Mouse (Mus musculus): Measurements from ENCODE around the gene Arl4c.
"Not testable (repeated sequence)": the region's sequence is repeated elsewhere in the genome, so short reads cannot be mapped to it uniquely, and the experiment has no call there.

The Arl4c gene

DNA sequence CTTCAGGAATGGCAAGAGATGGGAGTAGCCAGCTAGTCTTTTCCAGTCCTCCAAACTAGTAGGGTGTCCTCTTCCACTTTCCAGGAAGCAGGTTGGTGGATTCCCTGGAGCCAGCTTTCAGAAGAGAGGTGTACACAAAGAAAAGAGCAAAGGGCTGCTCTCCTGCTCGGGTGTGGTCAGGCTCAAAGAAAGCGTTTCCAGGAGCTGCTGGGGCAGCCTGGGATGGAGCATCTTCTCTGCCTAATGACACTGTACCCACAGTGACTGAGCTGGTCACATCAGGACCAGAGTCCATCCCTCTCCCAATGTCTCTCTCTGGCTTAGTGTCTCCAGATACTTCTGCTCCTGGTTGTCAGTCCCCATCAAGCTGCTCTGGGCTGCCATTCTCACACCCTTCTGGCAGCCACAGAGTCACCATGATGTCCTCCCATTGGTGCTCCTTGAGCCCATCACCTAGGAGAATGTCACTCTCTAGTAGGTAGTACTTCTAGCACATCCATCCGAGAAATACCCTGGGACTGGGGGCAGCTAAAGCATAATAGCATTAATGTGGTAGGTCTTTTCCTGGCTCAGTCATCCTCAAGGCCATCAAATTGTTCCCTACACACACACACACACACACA is 46.4 kb downstream of the Arl4c start:
- no peak for DNase-seq (ENCODE audit: low spot score in 2 of 2)

DNA sequence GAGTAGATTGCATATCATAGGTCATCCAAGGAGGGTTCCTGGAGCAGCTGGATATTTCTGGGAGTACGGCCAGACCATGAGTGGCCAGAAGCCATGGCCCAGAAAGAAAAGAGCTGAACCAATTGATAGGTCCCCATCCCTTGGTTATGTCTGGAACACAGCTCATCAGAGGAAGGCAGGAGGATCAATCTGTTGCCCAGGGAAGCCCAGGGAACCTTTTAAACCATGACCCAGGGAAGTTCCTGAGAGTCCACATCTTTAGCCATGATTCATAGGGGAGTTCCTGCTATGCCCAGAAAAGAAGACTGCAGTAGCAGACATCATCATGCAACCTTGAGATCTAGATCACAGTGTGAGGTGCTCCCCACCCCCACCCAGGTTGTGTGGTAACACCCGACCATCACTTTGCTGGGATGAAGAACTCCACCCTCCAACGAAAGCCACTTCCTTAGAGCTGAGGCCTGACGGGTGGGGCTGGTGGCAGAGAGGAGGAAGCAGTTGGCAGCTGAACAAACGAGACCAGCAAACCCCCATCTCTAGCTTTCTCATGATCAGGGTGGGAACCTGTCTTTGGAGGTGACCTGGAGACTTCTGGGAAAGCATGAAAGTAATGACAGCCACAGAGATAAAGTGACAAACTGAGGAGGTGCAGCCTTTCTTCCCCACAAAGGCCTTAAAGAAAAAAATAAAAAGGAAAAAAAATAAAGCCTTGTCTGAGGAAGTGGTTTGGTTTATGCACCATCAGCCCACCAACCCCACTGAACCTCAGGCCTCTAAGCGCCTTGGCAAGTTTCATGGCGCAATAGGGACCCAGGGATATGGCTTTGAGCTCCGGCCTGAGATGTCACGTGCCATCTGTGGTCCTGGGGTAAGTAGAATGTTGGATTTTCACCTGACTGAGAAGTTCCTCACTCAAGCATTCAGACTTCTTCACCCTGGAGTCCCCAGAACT is 47.2 kb downstream of the Arl4c start:
- no peak for DNase-seq (ENCODE audit: low spot score in 2 of 2)

DNA sequence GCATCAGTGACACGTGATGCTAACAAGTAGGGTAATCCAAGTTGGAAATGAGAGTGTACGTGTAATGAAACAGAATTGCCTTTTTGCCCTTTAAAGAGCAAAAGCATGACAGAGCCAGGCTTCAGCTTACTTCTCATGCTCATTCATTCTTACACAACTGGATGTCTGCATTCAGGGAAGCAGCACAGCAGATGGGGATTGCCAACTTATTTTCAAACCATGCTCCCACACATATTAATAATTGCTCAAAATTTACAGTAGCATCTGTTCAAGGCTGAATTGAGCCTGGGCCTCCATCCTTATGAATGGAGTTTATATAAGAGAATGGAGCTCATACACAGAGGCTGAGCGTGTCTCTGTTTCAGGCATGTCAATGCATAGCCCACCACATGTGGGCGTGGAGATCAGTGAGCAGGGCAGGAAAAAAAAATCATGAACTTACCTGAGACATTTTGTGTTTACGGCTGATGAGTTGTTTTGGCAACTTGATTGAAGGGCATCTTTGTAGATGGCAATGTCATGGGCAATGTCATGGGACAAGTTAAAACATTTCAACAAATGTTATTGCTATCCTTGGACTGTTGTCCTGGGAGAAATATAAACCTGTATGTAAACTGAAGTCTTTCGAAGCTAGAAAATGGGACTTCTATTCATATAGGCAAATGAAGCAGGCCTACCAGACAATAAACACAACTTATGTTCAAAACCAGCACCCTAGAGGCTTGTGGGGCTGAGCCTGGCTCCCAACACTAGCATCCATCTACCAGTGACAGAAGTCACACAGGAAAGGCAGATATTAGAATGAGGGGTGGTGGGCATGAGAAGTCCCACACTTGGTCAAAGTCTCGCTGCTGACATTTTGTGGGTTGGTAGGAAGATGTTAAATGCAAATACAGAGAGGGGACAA is 48.2 kb downstream of the Arl4c start:
- no peak for DNase-seq (ENCODE audit: low spot score in 2 of 2)

DNA sequence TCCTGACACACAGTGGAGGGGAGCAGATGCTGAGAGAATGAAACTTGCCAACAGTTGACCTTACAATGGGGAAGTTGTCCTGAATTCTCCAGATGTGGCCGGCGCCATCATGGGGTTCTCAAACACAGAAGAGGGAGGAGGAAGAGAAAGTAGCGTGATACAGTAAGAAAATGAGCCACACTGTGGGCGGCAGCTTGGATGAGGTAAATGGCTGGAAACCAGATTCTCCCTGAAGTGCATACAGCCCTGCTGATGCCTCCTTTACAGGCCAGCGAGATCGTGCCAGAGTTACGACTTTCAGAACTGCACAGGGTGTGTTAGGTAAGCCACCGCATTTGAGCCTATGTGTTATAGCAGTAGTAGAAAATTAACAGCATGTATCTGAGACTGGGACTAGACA is 49.3 kb downstream of the Arl4c start:
- DNase-seq (ENCODE audit: low spot score in 2 of 2), result no peak

DNA sequence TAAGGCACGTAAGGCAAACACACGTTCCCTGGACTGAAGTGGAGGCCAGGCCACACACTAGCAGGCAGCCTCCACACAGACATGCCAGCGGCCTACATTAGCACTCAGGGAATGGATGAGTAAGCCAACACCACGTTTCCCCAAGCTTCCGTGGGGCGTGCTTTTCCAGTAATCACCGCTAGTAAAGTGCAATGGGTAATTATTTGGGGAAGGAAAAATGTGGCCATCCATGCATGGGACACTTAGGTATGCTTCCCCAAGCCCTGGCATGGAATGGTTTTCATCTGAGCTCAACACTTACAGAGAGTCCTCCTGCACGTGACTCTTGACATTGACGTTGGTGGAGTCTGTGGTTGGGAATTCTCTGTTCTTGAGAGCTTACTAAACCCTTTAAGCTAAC is 50.4 kb downstream of the Arl4c start:
- DNase-seq (ENCODE audit: low spot score in 2 of 2), result no peak

DNA sequence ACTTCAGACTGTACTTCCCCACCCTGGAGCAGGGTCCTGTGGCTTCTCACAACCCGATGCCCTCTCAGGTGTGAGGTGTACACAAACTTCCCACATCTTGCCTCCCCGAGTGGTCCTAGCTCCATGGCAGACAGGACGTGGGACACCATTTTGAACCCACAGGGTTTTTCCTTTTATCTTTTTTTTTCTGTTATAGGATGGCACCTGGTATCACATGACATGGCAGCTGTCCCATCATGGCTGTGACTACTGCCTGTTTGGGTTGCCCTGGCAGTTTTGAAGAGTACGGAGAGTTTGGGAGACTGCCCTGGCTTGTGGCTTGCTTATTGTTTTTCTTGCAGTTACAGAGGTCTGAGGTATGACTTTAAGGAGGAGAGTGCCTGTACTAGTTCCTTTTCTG is 53.3 kb downstream of the Arl4c start:
- DNase-seq (ENCODE audit: low spot score in 2 of 2), result no peak

DNA sequence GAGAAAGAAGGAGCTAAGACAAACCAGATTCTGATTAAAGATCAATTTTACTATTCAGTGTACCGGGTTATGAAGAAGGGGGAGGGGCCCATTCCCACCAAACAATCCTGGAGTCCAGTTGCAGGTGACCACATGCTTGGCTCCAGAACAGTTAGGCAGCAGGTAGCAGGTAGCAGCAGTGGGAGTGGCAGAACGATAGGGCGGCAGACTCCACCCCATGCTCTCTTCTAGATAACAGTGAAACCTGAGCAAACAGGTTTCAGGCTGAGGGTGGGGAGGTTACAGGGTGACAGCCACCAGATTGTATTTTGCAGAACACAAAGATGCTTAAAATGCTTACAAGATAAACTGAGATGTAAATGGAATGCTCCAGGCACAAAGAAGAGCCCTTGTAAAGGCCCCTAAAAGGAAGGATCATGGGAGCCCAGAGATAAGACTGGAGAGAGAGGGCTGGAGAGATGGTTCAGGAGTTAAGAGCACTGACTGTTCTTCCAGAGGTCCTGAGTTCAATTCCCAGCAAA is 56.4 kb downstream of the Arl4c start:
- DNase-seq (ENCODE audit: low spot score in 2 of 2), result no peak

DNA sequence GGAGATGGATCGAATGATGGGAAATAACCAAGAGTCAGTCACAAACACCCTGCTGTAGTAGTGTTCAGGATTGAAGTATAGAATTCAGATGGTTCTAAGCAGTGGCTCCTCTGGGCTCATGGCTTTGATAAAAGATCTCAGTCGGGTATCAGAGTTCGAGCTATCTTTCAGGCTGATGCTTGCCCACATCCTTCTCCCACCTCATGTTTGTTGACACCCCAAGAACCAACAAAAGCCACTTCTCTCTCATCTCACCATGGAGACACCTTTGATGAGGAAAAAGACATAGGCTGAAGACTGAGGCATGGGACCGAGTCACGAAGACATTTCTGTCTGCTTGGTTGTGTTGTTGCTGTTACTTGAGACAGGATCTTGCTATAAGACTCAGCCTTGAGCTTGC is 57.6 kb downstream of the Arl4c start:
- DNase-seq (ENCODE audit: low spot score in 2 of 2), result no peak

DNA sequence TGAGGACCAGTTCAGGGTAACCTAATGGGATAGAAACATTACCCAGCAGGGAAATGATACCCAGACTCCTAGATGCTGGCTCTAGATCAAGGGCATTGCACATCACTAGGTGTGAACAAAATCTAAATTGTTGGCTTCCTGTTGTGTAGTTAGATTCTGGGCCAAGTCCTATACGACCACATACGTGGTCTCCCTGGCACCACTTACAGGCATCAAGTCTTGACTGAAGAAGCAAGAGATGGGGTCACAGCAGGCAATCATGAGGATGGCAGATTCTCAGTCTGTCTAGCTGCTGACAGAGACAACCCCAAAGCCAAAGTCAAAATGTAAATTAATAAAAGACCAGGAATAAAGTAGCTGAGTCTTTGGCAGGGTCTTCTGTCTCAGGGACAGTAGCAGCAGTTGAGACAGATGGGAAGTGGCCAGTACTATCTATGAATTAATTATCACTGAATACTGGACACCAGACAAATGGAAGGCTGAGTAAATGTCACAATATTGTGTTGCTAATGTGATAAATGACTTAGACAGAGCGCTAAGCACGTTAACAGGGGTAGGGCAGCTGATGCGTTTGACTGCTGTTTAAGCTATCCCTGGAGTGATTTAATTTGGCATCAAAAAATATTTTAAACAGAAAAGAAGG is 58.7 kb downstream of the Arl4c start:
- no peak for DNase-seq (ENCODE audit: low spot score in 2 of 2)

DNA sequence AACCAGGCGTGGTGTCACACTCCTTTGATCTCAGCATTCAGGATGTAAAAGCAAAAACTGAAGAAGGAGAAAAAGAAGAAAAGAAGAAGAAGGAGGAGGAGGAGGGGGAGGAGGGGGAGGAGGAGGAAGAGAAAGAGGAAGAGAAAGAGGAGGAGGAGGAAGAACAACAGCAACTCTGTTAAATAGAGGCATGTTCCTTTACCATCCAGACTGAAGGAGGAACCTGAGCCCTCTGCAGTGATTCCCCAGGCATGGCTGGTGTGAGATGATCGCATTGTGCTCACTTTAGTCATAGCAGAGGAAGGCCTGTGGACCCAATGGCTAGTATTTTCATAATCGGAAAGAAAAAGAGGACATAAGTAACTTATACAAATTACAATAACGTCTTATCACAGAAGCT is 59.3 kb downstream of the Arl4c start:
- DNase-seq (ENCODE audit: low spot score in 2 of 2), result no peak

DNA sequence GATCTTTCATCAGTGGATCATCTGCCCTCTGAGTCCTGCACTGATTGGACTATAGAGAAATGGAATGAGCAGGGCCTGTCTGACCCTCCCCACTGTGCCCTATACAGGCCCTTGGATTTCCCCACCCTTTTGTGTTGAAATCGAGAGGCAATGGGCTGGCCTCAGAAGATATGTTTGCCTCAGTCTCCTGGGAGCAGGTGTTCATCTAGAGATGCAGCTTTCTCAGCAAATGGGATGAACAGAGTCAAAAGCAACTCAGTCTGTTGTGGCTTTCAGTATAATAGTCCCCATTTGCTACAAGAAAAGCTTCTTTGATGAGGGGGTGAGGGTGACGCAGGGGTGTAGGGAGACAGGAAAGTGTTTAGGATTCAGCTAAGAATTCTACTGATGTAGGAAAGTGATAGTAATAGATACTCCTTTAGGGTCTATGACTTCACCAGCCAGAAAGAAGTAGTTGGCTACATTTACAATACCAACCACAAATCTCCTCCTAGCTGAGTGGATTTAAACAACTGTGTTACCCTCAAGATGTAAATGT is 60.3 kb downstream of the Arl4c start:
- DNase-seq (ENCODE audit: low spot score in 2 of 2), result no peak

DNA sequence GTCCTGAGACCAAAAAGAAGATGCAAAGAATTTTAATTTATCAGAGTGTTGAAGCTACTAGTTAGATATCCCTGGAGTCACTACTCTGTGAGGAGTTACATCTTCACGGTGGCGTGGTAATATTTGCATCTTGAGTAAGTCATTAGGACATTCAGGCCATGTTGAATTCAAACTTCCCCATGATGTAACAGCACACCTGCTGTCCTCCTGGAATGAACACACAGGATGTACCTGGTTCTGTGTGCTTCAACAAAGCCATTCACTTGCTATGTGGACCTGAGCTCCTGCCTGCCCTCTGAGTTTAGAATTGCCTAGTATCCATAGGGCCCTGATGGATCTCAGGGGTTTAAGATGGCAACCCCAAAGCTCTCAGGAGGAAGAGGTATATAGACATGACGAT is 60.8 kb downstream of the Arl4c start:
- DNase-seq (ENCODE audit: low spot score in 2 of 2), result no peak

DNA sequence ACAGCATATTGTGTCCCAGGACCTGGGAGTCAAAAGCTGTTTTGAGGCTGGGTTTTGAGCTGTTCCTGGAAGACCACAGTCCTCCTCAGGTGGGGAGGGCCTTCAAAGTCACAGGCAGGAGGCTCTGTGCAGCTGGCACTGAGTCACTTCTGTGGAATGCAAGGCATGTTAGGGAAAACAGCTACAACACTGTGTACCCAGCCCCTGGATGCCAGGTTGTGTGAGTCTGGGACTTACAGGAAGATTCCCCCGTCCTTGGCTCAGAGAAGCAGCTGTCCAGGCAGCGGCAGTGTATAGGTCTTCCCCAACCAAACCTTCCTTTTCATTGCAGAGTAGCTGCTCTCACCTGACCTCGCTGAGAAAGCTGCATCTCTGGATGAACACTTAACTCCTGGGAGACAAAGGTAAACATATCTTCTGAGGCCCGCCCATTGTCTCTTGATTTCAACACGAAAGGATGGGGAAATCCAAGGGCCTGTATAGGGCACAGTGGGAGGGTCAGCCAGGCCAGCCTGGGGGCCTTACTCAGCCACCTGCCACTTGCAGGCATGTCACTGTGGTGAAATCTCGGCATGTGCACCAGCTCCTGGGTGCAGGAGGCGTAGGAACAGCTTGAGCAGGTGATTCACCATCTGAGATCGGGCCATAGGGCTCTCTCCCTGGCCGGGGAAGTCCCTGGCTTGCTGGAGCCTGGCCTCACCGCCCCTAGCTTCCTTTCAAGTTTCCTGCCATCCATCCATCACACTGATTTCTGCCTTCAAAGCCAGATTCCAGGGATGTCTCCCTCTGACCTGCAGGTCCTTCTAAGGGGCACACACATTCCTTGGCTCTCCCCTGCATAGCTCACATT is 62.4 kb downstream of the Arl4c start:
- no peak for DNase-seq (ENCODE audit: low spot score in 2 of 2)

DNA sequence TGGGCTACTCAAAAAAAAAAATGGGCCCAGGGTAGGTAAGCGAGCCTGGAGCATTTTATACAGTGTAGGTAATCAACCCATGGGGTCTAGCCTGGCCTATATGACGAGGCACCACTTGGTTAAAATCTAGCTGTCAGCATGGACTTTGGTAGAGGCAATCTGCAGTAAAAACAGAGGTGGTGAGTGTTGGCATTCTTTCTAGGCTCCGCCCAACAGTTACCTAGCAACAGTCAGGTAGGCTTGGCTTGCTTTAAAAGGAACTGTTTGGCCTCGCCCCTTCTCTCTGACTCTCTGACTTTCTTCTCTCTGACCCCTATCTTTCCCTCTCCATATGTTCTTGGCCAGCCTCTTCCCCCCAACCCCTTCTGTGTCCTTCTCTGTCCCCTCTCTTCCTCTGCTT is 63.4 kb downstream of the Arl4c start:
- DNase-seq (ENCODE audit: low spot score in 2 of 2), result no peak

DNA sequence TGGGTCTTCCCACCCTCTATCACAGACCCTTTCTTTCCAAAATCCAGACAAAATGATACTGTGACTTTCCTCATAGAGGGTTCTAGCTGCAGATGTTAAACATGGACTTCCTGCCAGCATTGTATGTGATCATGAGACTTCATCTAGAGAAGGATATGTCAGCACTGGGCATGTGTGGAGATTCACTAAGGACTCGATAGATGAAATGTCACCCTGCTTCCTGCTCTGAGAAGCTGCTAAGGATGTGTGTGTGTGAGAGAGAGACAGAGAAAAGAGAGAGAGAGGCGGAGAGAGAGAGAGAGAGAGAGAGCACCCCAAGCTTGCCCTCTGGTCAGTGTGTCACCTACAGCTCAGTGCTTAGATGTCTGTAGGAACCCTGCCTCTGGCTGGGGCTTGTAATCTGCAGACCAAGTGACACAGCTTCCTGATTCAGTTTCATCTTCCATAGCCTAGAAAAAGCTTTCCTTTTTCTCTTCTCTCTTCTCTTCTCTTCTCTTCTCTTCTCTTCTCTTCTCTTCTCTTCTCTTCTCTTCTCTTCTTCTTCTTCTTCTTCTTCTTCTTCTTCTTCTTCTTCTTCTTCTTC is 65.4 kb downstream of the Arl4c start:
- DNase-seq (ENCODE audit: low spot score in 2 of 2), result not testable (repeated sequence)

DNA sequence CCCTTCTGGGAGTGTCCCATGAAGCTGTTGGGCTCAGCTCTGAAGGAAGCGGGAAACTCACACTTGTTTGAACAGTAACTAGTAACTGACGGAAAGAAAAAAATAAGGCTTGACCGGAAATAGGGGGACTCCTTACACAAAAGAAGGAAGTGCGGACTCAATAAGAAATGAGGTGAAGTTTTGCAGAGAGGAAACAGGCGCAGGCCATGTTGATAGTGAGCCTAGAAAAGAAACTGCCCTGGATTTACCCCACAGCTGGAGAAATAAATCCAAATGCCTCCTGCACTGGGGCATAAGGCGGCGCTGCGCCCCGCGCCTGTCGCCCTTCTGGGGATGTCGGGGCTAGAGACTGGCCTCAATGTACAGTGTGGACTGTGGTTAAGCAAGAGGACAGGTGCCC is 66.4 kb downstream of the Arl4c start:
- DNase-seq (ENCODE audit: low spot score in 2 of 2), result no peak

DNA sequence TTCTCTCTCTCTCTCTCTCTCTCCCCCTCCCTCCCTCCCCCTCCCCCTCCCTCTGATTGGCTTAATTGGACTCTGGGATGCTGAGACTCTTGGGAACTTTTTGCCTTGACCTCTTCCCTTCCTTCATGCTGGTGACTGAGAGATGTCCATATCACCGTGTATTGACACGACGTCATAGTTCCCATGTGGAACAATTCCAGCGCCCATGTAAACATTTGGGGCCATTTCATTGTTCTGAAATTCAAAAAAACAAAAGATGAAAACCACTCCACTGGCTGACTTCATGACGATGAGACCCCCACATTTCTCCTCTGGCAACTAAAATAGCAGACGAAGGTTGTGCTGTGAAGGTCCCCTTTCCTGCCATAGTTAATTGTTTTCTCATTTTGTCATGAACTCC is 69.2 kb downstream of the Arl4c start:
- no peak for DNase-seq (ENCODE audit: low spot score in 2 of 2)

DNA sequence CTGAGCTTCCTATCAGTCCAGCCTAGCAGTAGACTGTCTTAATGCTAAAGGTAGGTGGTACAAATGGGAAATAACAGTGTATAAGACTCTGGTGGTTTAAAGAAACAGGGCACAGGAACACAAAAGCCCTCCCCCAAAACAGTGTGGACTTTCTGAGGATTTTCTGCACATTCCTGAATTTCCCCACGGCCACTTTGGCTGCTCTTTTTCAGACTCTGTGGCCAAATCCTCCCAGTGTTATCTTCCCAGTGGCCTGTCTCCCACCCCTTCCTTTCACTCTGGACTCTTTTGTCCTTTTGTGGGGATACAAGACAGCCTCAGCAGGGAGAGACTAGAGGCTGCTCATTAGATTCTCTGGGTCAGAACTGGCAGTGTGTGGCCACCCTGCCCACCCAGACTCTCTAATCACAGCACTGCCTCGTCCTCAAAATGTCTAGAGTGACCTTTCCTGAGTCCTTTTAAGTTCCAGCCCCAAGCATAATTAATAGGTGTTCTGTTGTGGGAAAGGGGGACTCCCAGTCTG is 72.0 kb downstream of the Arl4c start:
- DNase-seq (ENCODE audit: low spot score in 2 of 2), result no peak

DNA sequence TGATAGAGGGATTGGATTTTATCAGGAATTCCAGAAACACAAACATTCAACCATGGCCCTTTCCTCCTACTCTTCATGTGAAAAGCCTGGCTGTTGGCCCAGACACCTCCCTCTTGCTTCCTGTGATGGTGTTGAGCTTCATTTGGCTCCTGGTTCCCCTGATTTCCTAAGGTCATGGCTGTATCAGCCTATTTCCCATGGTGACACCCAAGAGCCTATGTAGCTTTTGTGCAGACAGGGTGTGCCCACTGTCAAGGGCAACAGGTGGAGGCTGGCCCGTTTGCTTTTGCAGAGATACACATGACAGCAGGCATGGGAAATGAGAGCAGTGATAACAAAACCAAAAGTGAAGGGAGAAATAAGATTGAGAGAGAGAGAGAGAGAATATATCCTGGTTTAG is 76.8 kb downstream of the Arl4c start:
- DNase-seq (ENCODE audit: low spot score in 2 of 2), result no peak

DNA sequence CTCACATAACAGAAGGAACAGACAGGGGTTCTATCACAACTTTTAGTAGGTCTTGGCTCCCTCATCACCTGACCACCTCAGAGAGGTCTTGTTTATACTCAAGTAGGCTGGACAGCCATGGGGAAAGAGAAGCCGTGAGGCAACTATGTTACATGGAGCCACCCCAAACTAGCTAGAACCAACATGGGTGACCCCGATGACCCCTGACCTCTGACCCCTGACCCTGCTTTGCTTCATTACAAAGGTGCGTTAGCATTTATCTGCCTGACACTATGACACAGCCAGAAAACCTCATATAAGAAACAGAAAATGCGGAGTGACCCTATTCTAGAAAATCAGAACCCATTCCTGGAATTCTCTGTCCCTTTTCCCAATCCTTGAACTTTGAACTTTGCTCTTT is 77.6 kb downstream of the Arl4c start:
- DNase-seq (ENCODE audit: low spot score in 2 of 2), result no peak

All from frontal cortex, postnatal 10 days (tissue).